Mouse (Mus musculus): ENCODE results near the gene Rnf115. TPM values are rescaled to one million over a fixed set of nuclear protein-coding genes. Genes with fewer than 3 reads are reported as not detected.

The Rnf115 gene
- polyA plus RNA-seq (2017; shearing (Covaris generic)): 100 to 1,000 TPM; 112 to 130 TPM

DNA sequence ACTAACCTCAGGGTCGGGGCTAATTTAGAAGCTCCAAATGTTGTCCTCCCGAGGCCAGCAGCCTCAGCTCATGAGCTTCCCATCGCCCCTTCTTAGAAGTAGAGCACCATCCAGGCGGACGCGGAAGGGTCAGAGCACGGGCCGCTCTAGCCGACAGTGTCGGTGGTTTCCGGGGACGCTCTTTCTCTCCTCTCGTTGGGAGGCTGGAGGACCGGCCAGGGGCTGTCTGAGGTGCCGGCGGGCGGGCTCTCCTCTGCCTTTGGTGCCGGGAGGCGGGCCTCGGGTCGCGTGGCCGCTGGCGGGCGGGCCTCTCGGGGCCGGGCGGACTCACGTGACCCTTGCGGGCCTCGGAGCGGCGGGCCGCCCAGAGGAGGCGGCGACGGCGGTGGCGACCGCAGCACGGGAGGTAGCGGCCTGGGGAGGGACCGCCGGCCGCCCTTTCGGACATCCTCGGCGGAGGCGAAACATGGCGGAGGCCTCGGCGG is at the start of gene Rnf115, which contains the start of gene Polr3c:
Gene Rnf115 (plus strand): TSS at position 322 of the 485 bp plus-strand sequence.
Gene Polr3c (minus strand): TSS at position 286 of the 485 bp plus-strand sequence.

DNA sequence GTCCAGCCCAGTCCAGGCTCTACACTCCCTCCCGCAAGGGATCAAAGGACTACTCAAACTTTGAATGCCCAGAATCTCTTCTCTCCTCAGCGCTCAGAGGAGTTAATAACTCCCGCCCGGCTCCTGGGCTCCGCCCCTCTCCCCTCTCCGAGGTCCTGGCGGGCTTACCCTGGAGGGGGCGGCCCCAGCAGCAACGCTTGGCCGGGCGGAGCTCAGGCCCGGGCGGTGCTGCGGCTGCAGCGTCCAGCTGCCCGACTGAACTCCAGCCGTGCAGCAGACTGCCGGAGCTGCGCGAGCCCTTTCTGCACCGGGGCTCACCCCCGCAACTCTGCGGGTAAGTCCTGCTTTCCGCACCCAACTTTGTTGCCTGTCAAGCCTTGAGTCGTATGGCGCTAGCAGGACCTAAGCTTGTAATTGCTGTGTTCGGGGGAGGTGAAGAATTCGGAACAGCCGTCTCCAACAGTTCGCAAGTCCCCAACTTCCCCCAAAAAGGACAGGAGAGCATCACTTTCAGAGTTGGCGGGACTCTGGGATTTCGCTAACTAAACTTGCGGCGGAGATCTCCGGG is 31.2 kb upstream of the Rnf115 start, which contains the start of gene Pias3:
Gene Pias3 (plus strand): TSS at position 187 of the 568 bp plus-strand sequence.

GRCm38 (mm10) chr3:96707903-96708683 is 19.4 kb upstream of the Rnf115 start, which contains the start of gene Nudt17:
Nudt17 (minus strand) TSS chr3:96708562.

GRCm38 (mm10) chr3:96828984-96829383 is 101.5 kb downstream of the Rnf115 start, which contains the start of the genes Pdzk1 and Cd160:
Pdzk1 (plus strand) TSS chr3:96829284.
Cd160 (minus strand) TSS chr3:96829351.

Other genes starting within 250 kb of the Rnf115 start
- gene Hfe2, start 202.5 kb upstream of the Rnf115 start, polyA plus RNA-seq (2017; shearing (Covaris generic)): under 1 TPM; 0.30 to 0.73 TPM
- gene Txnip, start 169.7 kb upstream of the Rnf115 start, polyA plus RNA-seq (2017; shearing (Covaris generic)): 100 to 1,000 TPM; 658 to 845 TPM
- under 1 TPM in 1 of 2 experiments, not detected in 1; 0.82 TPM for gene Gm16253, start 150.7 kb upstream of the Rnf115 start, polyA plus RNA-seq (2017; shearing (Covaris generic))
- 10 to 100 TPM; 15.7 to 29.1 TPM for gene Polr3gl, start 133.5 kb upstream of the Rnf115 start, polyA plus RNA-seq (2017; shearing (Covaris generic))
- under 1 TPM in 1 of 2 experiments, not detected in 1; 0.16 TPM for gene Ankrd34a, start 131.0 kb upstream of the Rnf115 start, polyA plus RNA-seq (2017; shearing (Covaris generic))
- gene Lix1l, start 126.5 kb upstream of the Rnf115 start, polyA plus RNA-seq (2017; shearing (Covaris generic)): under 1 TPM; 0.24 to 0.44 TPM
- gene Rbm8a, start 97.7 kb upstream of the Rnf115 start, polyA plus RNA-seq (2017; shearing (Covaris generic)): 100 to 1,000 TPM; 131 to 148 TPM
- 10 to 100 TPM; 47.2 to 47.4 TPM for gene Pex11b, start 92.3 kb upstream of the Rnf115 start, polyA plus RNA-seq (2017; shearing (Covaris generic))
- gene Gm42957, start 92.2 kb upstream of the Rnf115 start, polyA plus RNA-seq (2017; shearing (Covaris generic)): under 1 TPM; 0.06 to 0.69 TPM
- under 1 TPM; 0.20 to 0.42 TPM for gene Itga10, start 82.1 kb upstream of the Rnf115 start, polyA plus RNA-seq (2017; shearing (Covaris generic))
- 1 to 10 TPM in 1 of 2 experiments, under 1 TPM in 1; 0.06 to 1.1 TPM for gene Ankrd35, start 57.5 kb upstream of the Rnf115 start, polyA plus RNA-seq (2017; shearing (Covaris generic))
- 10 to 100 TPM; 20.4 to 28.3 TPM for gene Pias3, start 31.3 kb upstream of the Rnf115 start, polyA plus RNA-seq (2017; shearing (Covaris generic))
- under 1 TPM; 0.75 to 0.86 TPM for gene Nudt17, start 19.1 kb upstream of the Rnf115 start, polyA plus RNA-seq (2017; shearing (Covaris generic))
- gene Polr3c, start within 50 bp of the Rnf115 start, polyA plus RNA-seq (2017; shearing (Covaris generic)): 10 to 100 TPM; 66.7 to 79.7 TPM
- under 1 TPM; 0.24 to 0.43 TPM for gene Pdzk1, start 101.6 kb downstream of the Rnf115 start, polyA plus RNA-seq (2017; shearing (Covaris generic))
- 10 to 100 TPM; 15.8 to 21.4 TPM for gene Cd160, start 101.7 kb downstream of the Rnf115 start, polyA plus RNA-seq (2017; shearing (Covaris generic))
- under 1 TPM; 0.14 to 0.33 TPM for gene Gja5, start 177.0 kb downstream of the Rnf115 start, polyA plus RNA-seq (2017; shearing (Covaris generic))
- 10 to 100 TPM; 25.3 to 33.1 TPM for gene Gpr89, start 177.7 kb downstream of the Rnf115 start, polyA plus RNA-seq (2017; shearing (Covaris generic))
- gene Gja8, start 198.4 kb downstream of the Rnf115 start, polyA plus RNA-seq (2017; shearing (Covaris generic)): under 1 TPM in 1 of 2 experiments, not detected in 1; 0.02 TPM